Mouse (Mus musculus) left cerebral cortex, adult 18-20 months (tissue): ENCODE data around the gene Rassf7. TPM values are rescaled to one million over a fixed set of nuclear protein-coding genes. Genes with fewer than 3 reads are reported as not detected.

ENCODE experiments used
- microRNA-seq, 2 experiments: library from miRNA; unstranded; fragments of <30 nt; microRNA quantifications; one replicate each; pipeline ENCODE4 v1.2.0; 2021
- total RNA-seq, 2 experiments: library from RNA; stranded (reverse); gene quantifications; 2 replicates each; pipeline ENCODE4 v1.2.3; 2021

Gene Rassf7
- total RNA-seq, 2 experiments from 2014 or later = 1.4 to 2.5 TPM

Small RNA genes lying within 50 kb of the gene (microRNA-seq; reads per million reads assigned to microRNA genes)
- gene Mir210 = 125 to 200 reads per million in 2 experiments

Other genes starting within 250 kb of the Rassf7 start
- 1 to 10 TPM; 2.0 to 3.4 TPM for gene Ifitm1, start 248.6 kb upstream of the Rassf7 start, total RNA-seq
- gene Ifitm3, start 205.1 kb upstream of the Rassf7 start, total RNA-seq = 10 to 100 TPM; 12.9 to 13.6 TPM
- under 1 TPM in 1 of 2 experiments, not detected in 1; 0.61 TPM for gene Ifitm6, start 197.9 kb upstream of the Rassf7 start, total RNA-seq
- gene Gm17387, start 186.7 kb upstream of the Rassf7 start, total RNA-seq = not detected
- 10 to 100 TPM; 85.9 to 86.1 TPM for gene B4galnt4, start 154.8 kb upstream of the Rassf7 start, total RNA-seq
- gene Pkp3, start 137.6 kb upstream of the Rassf7 start, total RNA-seq = under 1 TPM; 0.26 to 0.33 TPM
- 1 to 10 TPM; 2.1 to 2.3 TPM for gene Sigirr, start 115.3 kb upstream of the Rassf7 start, total RNA-seq
- not detected for gene Ano9, start 98.1 kb upstream of the Rassf7 start, total RNA-seq
- gene Ptdss2, start 93.5 kb upstream of the Rassf7 start, total RNA-seq = 10 to 100 TPM; 43.9 to 51.1 TPM
- 10 to 100 TPM; 39.0 to 43.2 TPM for gene Rnh1, start 43.0 kb upstream of the Rassf7 start, total RNA-seq
- 100 to 1,000 TPM; 223 to 237 TPM for gene Hras, start 21.9 kb upstream of the Rassf7 start, total RNA-seq
- 1 to 10 TPM; 2.7 to 4.4 TPM for gene Lrrc56, start 21.7 kb upstream of the Rassf7 start, total RNA-seq
- gene Lmntd2, start 1.8 kb upstream of the Rassf7 start, total RNA-seq = not detected
- 10 to 100 TPM; 73.6 to 75.1 TPM for gene Phrf1, start 12.9 kb downstream of the Rassf7 start, total RNA-seq
- gene Irf7, start 50.6 kb downstream of the Rassf7 start, total RNA-seq = 1 to 10 TPM in 1 of 2 experiments, under 1 TPM in 1; 1.00 to 2.0 TPM
- not detected for gene Cdhr5, start 60.9 kb downstream of the Rassf7 start, total RNA-seq
- not detected for gene Sct, start 63.3 kb downstream of the Rassf7 start, total RNA-seq
- gene Drd4, start 76.1 kb downstream of the Rassf7 start, total RNA-seq = under 1 TPM; 0.33 to 0.66 TPM
- 10 to 100 TPM; 62.8 to 70.5 TPM for gene Deaf1, start 111.8 kb downstream of the Rassf7 start, total RNA-seq
- 10 to 100 TPM; 24.6 to 34.6 TPM for gene Tmem80, start 111.9 kb downstream of the Rassf7 start, total RNA-seq
- 1 to 10 TPM; 3.5 to 6.3 TPM for gene Eps8l2, start 123.0 kb downstream of the Rassf7 start, total RNA-seq
- 100 to 1,000 TPM in 1 of 2 experiments, 10 to 100 TPM in 1; 96.6 to 104 TPM for gene Taldo1, start 176.3 kb downstream of the Rassf7 start, total RNA-seq
- 10 to 100 TPM; 40.4 to 45.1 TPM for gene Gatd1, start 198.3 kb downstream of the Rassf7 start, total RNA-seq
- gene Cend1, start 213.6 kb downstream of the Rassf7 start, total RNA-seq = 100 to 1,000 TPM; 274 to 309 TPM
- gene Slc25a22, start 222.0 kb downstream of the Rassf7 start, total RNA-seq = 100 to 1,000 TPM; 251 to 254 TPM
- 1 to 10 TPM; 1.1 to 1.4 TPM for gene Pidd1, start 228.2 kb downstream of the Rassf7 start, total RNA-seq
- gene Rplp2, start 231.5 kb downstream of the Rassf7 start, total RNA-seq = 100 to 1,000 TPM; 555 to 600 TPM
- 10 to 100 TPM; 23.6 to 24.8 TPM for gene Pnpla2, start 239.3 kb downstream of the Rassf7 start, total RNA-seq
- gene Cracr2b, start 245.2 kb downstream of the Rassf7 start, total RNA-seq = 1 to 10 TPM; 3.7 to 4.5 TPM